Mouse (Mus musculus) heart, adult 2 months (tissue): Measurements from ENCODE around the gene Cdk14.

Source experiments
- CTCF ChIP-seq: fragments of 200-600 bp; IDR thresholded peaks from 2 replicates; pipeline ENCODE4 v1.8.1; 2022; ENCODE audit warnings: antibody characterized with exemption, mild to moderate bottlenecking, moderate library complexity
- POLR2A ChIP-seq: fragments of 200-500 bp; IDR thresholded peaks from 2 replicates; pipeline ENCODE4 v1.6.1; 2011; ENCODE audit warnings: mild to moderate bottlenecking, low read depth, low read length, control low read depth; ENCODE audit not compliant: insufficient read depth

- TF ChIP-seq CTCF, result no peak
- no peak for TF ChIP-seq POLR2A
Measured at GRCm38 (mm10) chr5:5246534-5247175, 173.5 kb downstream of the Cdk14 start.
